Mouse (Mus musculus) C3H10T1/2 (cell line): ENCODE measurements around the gene Zfp280c. TPM values are rescaled to one million over a fixed set of nuclear protein-coding genes. Genes with fewer than 3 reads are reported as not detected.

ENCODE experiments used
- polyA plus RNA-seq, 2 experiments: library from polyadenylated mRNA; unstranded; fragments of >200 nt; fragmentation: generic; extraction: Trizol; gene quantifications; one replicate each; pipeline ENCODE4 v1.2.1; 2012; ENCODE audit warnings: missing spikeins in 2 of 2

Gene Zfp280c
- polyA plus RNA-seq: 1 to 10 TPM in 1 of 2 experiments, under 1 TPM in 1; 0.18 to 1.2 TPM

DNA sequence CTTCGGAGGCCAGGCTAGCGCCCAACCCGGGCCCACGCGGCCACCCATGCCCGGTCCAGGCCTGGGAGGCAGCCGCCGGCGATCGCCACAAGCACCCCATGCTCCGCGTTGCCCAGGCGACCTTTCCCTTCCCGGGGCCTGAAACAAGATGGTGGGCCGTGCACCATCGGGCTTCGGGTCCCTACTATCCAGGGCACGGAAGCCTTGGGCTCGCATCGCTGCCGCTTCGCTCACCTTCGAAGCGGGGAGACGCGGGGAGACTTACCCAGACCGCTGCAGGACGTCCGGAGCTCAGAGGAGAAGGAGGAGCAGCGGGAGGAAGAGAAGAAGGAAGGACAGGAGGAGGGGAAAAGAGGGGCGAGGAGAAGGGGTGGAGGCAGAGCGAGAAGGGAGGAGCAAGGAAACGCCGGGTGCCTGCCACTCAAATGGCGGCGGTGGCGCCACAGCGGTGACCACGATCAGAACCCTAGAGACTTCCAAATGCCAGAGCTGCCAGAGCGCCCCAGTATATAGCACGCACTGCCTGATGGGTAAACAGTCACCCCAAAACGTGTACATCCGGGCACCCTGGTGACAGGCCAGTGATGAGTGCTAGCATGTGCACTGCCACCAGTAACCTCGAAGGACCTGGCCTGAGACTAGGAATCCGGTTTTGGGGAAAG, at the start of gene Zfp280c:
Gene Zfp280c (minus strand): TSS at position 406 of the 662 bp plus-strand sequence.

GRCm38 (mm10) chrX:48623379-48624053, 29.2 kb upstream of the Zfp280c start, which contains the start of gene Slc25a14:
TSS of gene Slc25a14 (plus strand) at chrX:48623413.

DNA sequence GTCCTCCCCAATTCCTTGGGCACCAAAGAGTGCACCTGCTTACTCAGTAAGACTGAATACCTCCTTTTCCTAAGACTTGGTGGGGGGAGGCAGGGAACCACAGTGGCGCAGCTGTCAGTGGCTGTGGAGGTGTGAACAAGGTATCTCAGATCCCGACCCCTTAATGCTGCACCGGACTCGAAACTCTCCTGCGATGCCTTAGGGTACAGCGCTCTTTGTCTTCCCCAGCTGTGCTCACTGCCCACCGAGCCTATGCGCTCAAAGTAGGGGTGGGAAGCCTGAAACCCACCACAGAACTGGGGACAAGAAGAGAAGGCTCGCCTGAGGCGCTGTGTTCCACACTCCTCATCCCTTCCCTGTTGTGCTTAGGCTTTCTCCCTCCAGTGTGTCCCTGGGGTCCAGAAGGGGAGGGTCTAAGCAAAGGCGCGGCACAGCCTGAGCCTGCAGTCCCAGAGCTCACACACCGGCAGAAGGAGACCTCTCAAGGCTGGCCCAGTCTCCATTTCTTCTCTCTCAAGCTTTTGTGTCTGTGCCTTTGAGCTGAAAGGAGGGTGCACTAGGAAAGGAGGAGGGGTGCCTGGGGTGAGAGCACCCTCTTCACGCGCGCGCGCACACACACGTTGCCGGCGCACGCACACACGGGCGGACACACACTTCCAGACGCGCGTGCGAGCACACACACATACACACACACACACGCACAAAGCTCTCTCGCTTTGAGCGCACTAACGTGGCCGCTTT, 75.3 kb downstream of the Zfp280c start, which contains the start of gene Rab33a:
Gene Rab33a (plus strand): TSS at position 478 of the 741 bp plus-strand sequence.

GRCm38 (mm10) chrX:48513166-48513807, 81.0 kb downstream of the Zfp280c start, which contains the start of gene Aifm1:
TSS of gene Aifm1 (minus strand) at chrX:48513563.

Other genes starting within 250 kb of the Zfp280c start
- gene Elf4, start 131.4 kb downstream of the Zfp280c start, polyA plus RNA-seq: 10 to 100 TPM in 1 of 2 experiments, 1 to 10 TPM in 1; 2.7 to 12.7 TPM
- 10 to 100 TPM; 12.3 to 37.2 TPM for gene Aifm1, start 80.9 kb downstream of the Zfp280c start, polyA plus RNA-seq
- gene Rab33a, start 75.2 kb downstream of the Zfp280c start, polyA plus RNA-seq: under 1 TPM in 1 of 2 experiments, not detected in 1; 0.27 TPM
- gene Slc25a14, start 28.9 kb upstream of the Zfp280c start, polyA plus RNA-seq: 1 to 10 TPM; 2.3 to 8.7 TPM
- not detected for gene Gpr119, start 80.0 kb upstream of the Zfp280c start, polyA plus RNA-seq
- 1 to 10 TPM; 3.4 to 5.1 TPM for gene Rbmx2, start 100.5 kb upstream of the Zfp280c start, polyA plus RNA-seq